Mouse (Mus musculus) retina, embryonic 14.5 days (tissue): Measurements from ENCODE around the gene Txndc17.
A peak's percentile ranks its signal among the peaks of the same experiment; 100 is the strongest.

Experiments
- DNase-seq: peaks from one replicate; pipeline ENCODE4 v3.0.0-alpha.2; 2015; ENCODE audit warnings: low spot score

Gene Txndc17

GRCm38 (mm10) chr11:72223414-72223813, 16.1 kb downstream of the Txndc17 start:
- DNase-seq = no peak

- DNase-seq = peak; percentile 88
Measured at GRCm38 (mm10) chr11:72224865-72225264, 17.5 kb downstream of the Txndc17 start.

GRCm38 (mm10) chr11:72226020-72226791, 18.9 kb downstream of the Txndc17 start:
- peak; percentile 47 for DNase-seq

- DNase-seq = no peak
Measured at GRCm38 (mm10) chr11:72226901-72227300, 19.6 kb downstream of the Txndc17 start.

- DNase-seq = no peak
Measured at GRCm38 (mm10) chr11:72228513-72228912, 21.2 kb downstream of the Txndc17 start.

- no peak for DNase-seq
Measured at GRCm38 (mm10) chr11:72232068-72232467, 24.7 kb downstream of the Txndc17 start.

GRCm38 (mm10) chr11:72232991-72233390, 25.6 kb downstream of the Txndc17 start:
- no peak for DNase-seq

GRCm38 (mm10) chr11:72234013-72234412, 26.7 kb downstream of the Txndc17 start:
- no peak for DNase-seq

GRCm38 (mm10) chr11:72240062-72240860, 32.9 kb downstream of the Txndc17 start:
- DNase-seq = no peak

- DNase-seq = no peak
Measured at GRCm38 (mm10) chr11:72245196-72245753, 37.9 kb downstream of the Txndc17 start.

GRCm38 (mm10) chr11:72255629-72256028, 48.3 kb downstream of the Txndc17 start:
- no peak for DNase-seq

GRCm38 (mm10) chr11:72256441-72256840, 49.1 kb downstream of the Txndc17 start:
- no peak for DNase-seq
